Mouse (Mus musculus) cerebellum, adult 2 months (tissue): ENCODE data around the gene Cpeb3. TPM values are rescaled to one million over a fixed set of nuclear protein-coding genes. Genes with fewer than 3 reads are reported as not detected.
A peak's percentile ranks its signal among the peaks of the same experiment; 100 is the strongest.

ENCODE experiments used
- DNase-seq, 2 experiments: peaks; one replicate each; pipeline ENCODE4 v3.0.0; 2021
- H3K27ac ChIP-seq: fragments of 200-500 bp; 2 replicates; pipeline ENCODE4 v1.5.1; 2012; ENCODE audit warnings: low read length, control low read depth, inconsistent platforms; ENCODE audit not compliant: insufficient read depth
- H3K27me3 ChIP-seq: fragments of 200-500 bp; 2 replicates; pipeline ENCODE4 v1.6.1; 2012; ENCODE audit warnings: inconsistent platforms, mild to moderate bottlenecking, low read length, moderate library complexity; ENCODE audit not compliant: control insufficient read depth, insufficient read depth
- H3K4me1 ChIP-seq: fragments of 200-500 bp; 2 replicates; pipeline ENCODE4 v1.6.1; 2011; ENCODE audit warnings: low read length; ENCODE audit not compliant: control insufficient read depth, insufficient read depth
- H3K4me3 ChIP-seq: fragments of 200-500 bp; replicated peaks from 2 replicates; pipeline ENCODE3; 2011; ENCODE audit warnings: mild to moderate bottlenecking, low read depth, low read length, control low read depth; ENCODE audit not compliant: insufficient read depth
- CTCF ChIP-seq: fragments of 200-500 bp; IDR thresholded peaks from 2 replicates; pipeline ENCODE4 v1.5.1; 2011; ENCODE audit warnings: low read depth, mild to moderate bottlenecking, control low read depth, low read length, moderate library complexity, borderline replicate concordance; ENCODE audit not compliant: insufficient read depth
- POLR2A ChIP-seq: fragments of 200-500 bp; IDR thresholded peaks from 2 replicates; pipeline ENCODE4 v1.6.1; 2011; ENCODE audit warnings: low read length, control low read depth, borderline replicate concordance; ENCODE audit not compliant: insufficient read depth
- WGBS: fragments of 180-500 bp; shearing (Covaris S2); methylation state at CpG from one replicate; pipeline ENCODE4 v1.1.7; 2018; 5-methylcytosine and 5-hydroxymethylcytosine counted together
- polyA plus RNA-seq: library from polyadenylated mRNA; depleted of rRNA; stranded (reverse); fragments of >200 nt; gene quantifications from 2 replicates; pipeline ENCODE4 v1.2.3, GENCODE M21; 2012; rRNA removed

The Cpeb3 gene
- polyA plus RNA-seq = 41.5 and 41.6 TPM in 2 replicates

DNA sequence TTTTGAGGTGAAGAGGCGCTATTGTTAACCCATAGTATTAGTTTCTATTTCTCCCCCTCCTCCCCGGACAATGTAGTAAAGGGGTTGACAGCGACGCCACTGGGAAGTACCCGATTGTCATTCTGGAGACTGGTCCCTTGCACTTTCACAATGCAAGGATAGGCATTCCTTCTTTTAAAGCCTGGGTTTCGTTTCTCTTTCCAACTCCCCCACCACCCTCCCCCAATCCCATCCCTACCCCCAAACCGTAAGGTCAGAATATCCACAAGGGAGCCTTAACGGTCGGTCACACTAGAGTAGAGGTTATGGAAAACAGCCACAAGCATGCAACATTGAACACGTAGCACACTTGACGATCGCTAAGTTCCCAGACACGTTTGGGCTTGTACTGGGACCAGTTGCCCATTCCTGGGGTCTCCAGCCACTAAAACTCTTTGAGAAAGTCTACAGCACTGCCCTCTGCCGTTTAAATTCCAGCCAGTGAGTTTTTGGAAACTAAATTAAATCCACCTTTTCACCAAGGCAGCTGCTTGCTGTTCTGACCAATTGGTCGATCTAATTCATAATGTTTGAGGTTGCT is at the start of gene Cpeb3:
Gene Cpeb3, minus strand, starts transcription at position 426 of the 580 bp plus-strand sequence.
- WGBS = 0% methylated on average over 15 of the region's 15 CpGs
- TF ChIP-seq CTCF (no peak), POLR2A (no peak)
- Histone ChIP-seq H3K27ac (peak within 1 kb of the TSS; percentile 68), H3K4me3 (peak within 1 kb of the TSS; percentile 69), H3K4me1 (peaks cover 5% of the 10 kb centered on the region; the same call in 1 of the 2 replicates), H3K27me3 (no peaks in the 10 kb centered on the region)
- peak; percentile 28 to 32 for DNase-seq

DNA sequence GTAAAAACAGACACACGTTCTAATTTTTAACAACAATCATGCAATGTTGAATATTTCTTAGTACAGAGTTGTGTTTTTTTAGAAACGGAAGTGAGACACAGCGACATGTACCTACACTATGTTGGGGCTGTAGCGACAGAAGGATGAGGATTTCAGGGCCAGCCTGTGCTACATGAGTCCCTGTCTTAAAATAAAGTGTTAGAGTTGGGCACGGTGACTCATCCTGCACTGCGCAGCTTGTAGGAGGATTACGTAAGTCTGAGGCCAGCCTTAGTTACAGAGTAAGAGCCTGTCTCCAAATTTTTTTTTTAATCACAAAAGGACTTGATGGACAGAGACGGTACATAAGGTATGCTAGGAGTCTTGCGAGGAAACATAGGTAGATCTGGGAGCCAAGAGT is 46.9 kb upstream of the Cpeb3 start:
- DNase-seq = no peak
- Histone ChIP-seq H3K27ac (no peak overlapping the region), H3K27me3 (no peaks in the 10 kb centered on the region), H3K4me3 (no peak overlapping the region), H3K4me1 (no peaks in the 10 kb centered on the region)
- WGBS = 90% methylated on average over 9 of the region's 9 CpGs
- no peak for TF ChIP-seq CTCF
- no peak for TF ChIP-seq POLR2A

DNA sequence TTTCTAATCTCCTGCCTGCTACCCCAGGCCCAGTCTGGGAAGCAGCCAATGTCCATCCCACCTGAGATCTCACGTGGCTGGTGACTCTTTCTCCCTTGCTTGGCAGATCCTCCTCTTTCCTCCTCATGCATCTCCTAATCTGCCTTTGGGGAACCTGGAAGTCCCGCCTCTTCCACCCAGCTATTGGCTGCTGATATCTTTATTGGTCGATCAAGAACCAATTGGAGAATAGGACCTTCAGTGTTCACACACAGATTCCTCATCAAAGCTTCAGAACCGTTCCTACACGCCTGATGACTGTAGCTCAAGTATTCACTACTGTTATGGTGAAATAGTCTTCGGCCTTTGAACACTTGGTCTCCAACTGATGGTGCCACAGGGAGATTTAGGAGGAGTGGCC is 43.7 kb upstream of the Cpeb3 start:
- WGBS = 62% methylated on average over 6 of the region's 6 CpGs
- Histone ChIP-seq H3K4me3 (no peak overlapping the region), H3K27me3 (no peaks in the 10 kb centered on the region), H3K27ac (no peak overlapping the region), H3K4me1 (no peaks in the 10 kb centered on the region)
- no peak for TF ChIP-seq POLR2A
- no peak for DNase-seq

DNA sequence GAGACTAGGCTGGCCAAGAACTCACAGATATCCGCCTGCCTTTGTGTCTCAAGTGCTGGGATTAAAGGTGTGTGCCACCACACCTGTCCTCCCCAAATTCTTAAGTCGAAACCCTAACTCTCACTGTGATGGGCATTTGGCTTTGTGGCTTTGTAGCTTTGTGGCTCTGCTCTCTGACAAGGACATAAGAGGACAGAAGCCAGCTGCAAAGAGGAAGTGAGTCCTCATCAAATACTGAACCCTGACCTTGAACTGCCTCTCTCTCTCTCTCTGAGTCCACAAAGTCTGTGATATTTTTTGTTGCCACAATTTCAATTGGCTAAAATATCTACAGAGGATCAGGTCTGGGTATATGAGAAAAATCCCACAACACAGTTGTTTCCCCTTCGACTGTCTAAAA is 39.8 kb upstream of the Cpeb3 start:
- no peak for DNase-seq
- TF ChIP-seq POLR2A = no peak
- no peak for TF ChIP-seq CTCF
- Histone ChIP-seq H3K27me3 (no peaks in the 10 kb centered on the region), H3K27ac (no peak overlapping the region), H3K4me3 (no peak overlapping the region), H3K4me1 (no peaks in the 10 kb centered on the region)
- WGBS = 83% methylated on average over 3 of the region's 3 CpGs

DNA sequence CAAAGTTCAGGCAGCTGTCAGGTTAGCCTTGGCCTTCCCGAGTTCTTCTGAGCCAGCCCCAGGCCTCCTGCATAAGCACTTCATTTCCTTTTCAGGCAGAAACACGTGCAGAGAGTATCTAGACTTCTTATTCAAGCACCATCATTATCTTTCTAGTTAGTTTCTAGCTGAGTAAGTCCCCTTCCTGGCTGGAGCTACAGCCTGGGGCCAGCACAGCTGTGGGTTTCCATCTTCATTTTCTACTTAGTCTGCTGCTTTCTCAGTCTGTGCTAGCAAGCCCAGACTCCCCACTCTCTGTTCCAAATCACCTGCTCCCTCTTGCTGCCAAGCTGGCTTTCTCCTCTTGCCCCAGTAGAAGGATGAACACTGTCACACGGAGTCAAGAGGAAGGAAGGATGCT is 38.5 kb upstream of the Cpeb3 start:
- Histone ChIP-seq H3K27ac (no peak overlapping the region), H3K4me3 (no peak overlapping the region), H3K4me1 (no peaks in the 10 kb centered on the region), H3K27me3 (no peaks in the 10 kb centered on the region)
- WGBS = 28% methylated on average over 3 of the region's 3 CpGs
- DNase-seq = no peak
- TF ChIP-seq CTCF = no peak
- TF ChIP-seq POLR2A = no peak

DNA sequence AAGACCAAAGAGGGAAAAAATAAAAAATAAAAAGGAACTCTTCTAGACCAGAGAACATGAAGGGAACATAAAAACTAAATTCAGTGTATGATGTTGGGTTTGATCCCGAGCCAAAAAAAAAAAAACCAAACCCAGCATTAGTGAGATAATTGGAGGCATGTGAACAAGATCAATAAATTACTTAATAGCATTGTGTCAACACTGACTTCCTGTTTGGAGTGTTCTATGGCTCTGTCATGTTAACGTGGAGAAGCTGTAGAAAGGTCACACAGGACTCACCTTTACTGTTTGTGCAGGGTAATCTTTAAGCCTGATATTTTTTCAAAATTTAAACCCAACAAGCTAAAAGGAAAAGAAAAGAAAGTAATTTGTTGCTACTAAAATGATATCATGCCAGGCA is 34.3 kb upstream of the Cpeb3 start:
- whole genome bisulfite sequencing = 63% methylated on average over 2 of the region's 2 CpGs
- TF ChIP-seq POLR2A (no peak), CTCF (no peak)
- no peaks in the 10 kb centered on the region for H3K27me3 ChIP-seq
- H3K4me1 ChIP-seq = no peaks in the 10 kb centered on the region
- no peak overlapping the region for H3K27ac ChIP-seq
- H3K4me3 ChIP-seq = no peak overlapping the region
- no peak for DNase-seq

DNA sequence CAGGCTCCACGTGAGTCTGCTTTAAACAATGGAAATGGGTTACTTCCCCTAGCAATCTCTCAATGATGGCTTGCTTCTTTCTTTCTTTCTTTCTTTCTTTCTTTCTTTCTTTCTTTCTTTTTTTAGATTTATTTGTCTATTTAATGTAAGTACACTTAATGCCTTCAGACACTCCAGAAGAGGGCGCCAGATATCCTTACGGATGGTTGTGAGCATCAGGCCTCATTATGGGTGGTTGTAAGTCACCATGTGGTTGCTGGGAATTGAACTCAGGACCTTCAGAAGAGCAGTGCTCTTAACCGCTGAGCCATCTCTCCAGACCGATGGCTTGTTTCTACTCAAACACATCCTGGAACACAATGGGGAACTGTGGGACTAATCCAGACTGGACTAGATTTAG is 32.8 kb upstream of the Cpeb3 start:
- Histone ChIP-seq H3K4me3 (no peak overlapping the region), H3K27ac (no peak overlapping the region), H3K4me1 (no peaks in the 10 kb centered on the region), H3K27me3 (no peaks in the 10 kb centered on the region)
- TF ChIP-seq CTCF (no peak), POLR2A (no peak)
- WGBS = 74% methylated on average over 5 of the region's 5 CpGs
- no peak for DNase-seq

DNA sequence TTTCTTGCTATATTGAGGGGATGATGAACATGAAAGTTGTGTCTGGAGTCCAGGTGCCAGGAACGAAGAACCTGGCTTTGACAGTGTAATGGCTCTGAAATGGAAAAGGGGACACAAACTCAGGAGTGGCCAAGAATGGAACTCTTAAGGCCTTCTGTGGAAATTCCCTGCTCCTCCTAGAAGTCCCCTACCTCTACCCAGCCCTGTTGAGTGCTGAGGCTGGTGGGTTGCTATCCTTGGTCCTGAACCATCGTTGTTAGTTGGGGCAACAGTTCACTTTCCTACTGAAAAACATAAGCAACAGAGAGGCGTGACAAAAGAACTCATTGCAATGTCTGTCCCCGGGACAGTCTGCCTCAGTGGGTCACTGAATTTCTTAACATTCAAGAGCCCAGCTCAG is 30.7 kb upstream of the Cpeb3 start:
- no peak for DNase-seq
- Histone ChIP-seq H3K27me3 (no peaks in the 10 kb centered on the region), H3K4me1 (no peaks in the 10 kb centered on the region), H3K27ac (no peak overlapping the region), H3K4me3 (no peak overlapping the region)
- no peak for TF ChIP-seq CTCF
- 56% methylated on average over 4 of the region's 4 CpGs for WGBS

DNA sequence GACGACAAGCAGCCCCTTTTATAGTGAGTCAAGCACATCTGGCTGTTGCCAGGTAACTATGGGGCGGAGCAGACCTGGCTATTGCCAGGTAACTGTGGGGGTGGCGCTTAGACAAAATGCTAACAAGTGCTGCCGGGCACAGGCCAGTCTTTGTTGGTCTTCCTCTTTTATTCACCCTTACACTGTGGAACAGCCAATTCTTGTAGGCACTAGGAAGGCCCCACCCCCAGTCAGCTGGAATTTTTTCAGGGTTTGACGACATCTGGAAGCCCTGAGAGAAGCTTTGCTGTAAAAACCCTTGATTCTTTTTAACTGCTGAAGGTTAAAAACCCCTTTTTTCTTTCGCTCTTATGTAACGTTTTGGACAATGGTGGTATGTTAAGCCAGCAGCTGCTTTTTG is 30.2 kb upstream of the Cpeb3 start:
- 36% methylated on average over 7 of the region's 7 CpGs for WGBS
- Histone ChIP-seq H3K27me3 (no peaks in the 10 kb centered on the region), H3K27ac (no peak overlapping the region), H3K4me3 (no peak overlapping the region), H3K4me1 (no peaks in the 10 kb centered on the region)
- no peak for TF ChIP-seq CTCF
- TF ChIP-seq POLR2A = no peak
- DNase-seq = no peak
